Mouse (Mus musculus) C2C12 (cell line): ENCODE results near the gene Opn4.

Source experiments
- CTCF ChIP-seq: IDR thresholded peaks from one replicate; pipeline ENCODE4 v1.5.1; 2011; ENCODE audit not compliant: control insufficient read depth, insufficient read depth, insufficient read length
- USF1 ChIP-seq: IDR thresholded peaks from one replicate; pipeline ENCODE4 v1.6.1; 2011; ENCODE audit warnings: low read depth, mild to moderate bottlenecking, control low read depth, moderate library complexity

- TF ChIP-seq USF1 = no peak
- TF ChIP-seq CTCF = no peak
Observed at GRCm38 (mm10) chr14:34588005-34588404, 11.9 kb downstream of the Opn4 start.
